In genomic region chr9:115089644-115090043, GRCm38 (mm10) we compare ENCODE assay signal across 14 mouse cellular contexts.
DNase-seq lines count a peak whose midpoint lies in the region; ATAC-seq and TF ChIP-seq lines count a peak whose summit lies in the region.
"Had no signal": no experiment of that assay in that cellular context is flagged by ENCODE, and none has a peak within 500 bp of the region (broad histone marks: within the 10 kb centered on the region; RNA-seq: fewer than 3 reads in every experiment).

No protein-coding gene starts in this region.

- H3K27ac ChIP-seq in left cerebral cortex, adult 2 months, result no peak overlapping the region
- no peak overlapping the region for H3K27ac ChIP-seq in neural tube, embryonic 11.5 days (ENCODE audit: low read depth, low read length)
- H3K27ac ChIP-seq in neural tube, embryonic 15.5 days (replicated peaks), result no peak overlapping the region
- H3K27ac ChIP-seq in stomach, postnatal 0 days (replicated peaks), result no peak overlapping the region

- TF ChIP-seq CTCF in left cerebral cortex, adult 2 months (IDR thresholded peaks at IDR 0.05), result peak; percentile 43
- TF ChIP-seq CTCF in stomach, postnatal 0 days (IDR thresholded peaks at IDR 0.05; ENCODE audit: low read depth), result peak; percentile 56

- H3K9ac ChIP-seq in neural tube, embryonic 11.5 days (ENCODE audit: low read length), result no peak overlapping the region
- H3K9ac ChIP-seq in neural tube, embryonic 15.5 days (replicated peaks), result no peak overlapping the region
- no peak overlapping the region for H3K9ac ChIP-seq in stomach, postnatal 0 days (ENCODE audit: low read length)

- no peak for TF ChIP-seq EP300 in stomach, postnatal 0 days (optimal IDR thresholded peaks at IDR 0.05)

- H3K27me3 ChIP-seq in neural tube, embryonic 11.5 days (ENCODE audit: control insufficient read depth, insufficient read depth, low read length), result no peaks in the 10 kb centered on the region
- no peaks in the 10 kb centered on the region for H3K27me3 ChIP-seq in neural tube, embryonic 15.5 days (replicated peaks)
- H3K27me3 ChIP-seq in stomach, postnatal 0 days (ENCODE audit: control insufficient read depth, insufficient read depth, low read length), result no peaks in the 10 kb centered on the region

- DNase-seq in cerebellum, postnatal 10 days, result peak; percentile 19 to 25
- DNase-seq in cerebellum, adult 9-11 months, result no peak
- no peak for DNase-seq in left cerebral cortex, adult 2 months (ENCODE audit: extremely low spot score in 1 of 2, low spot score in 2 of 2)
- DNase-seq in left cerebral cortex, postnatal 4 days, result no peak
- DNase-seq in neural tube, embryonic 11.5 days (ENCODE audit: low spot score), result peak; percentile 31
- DNase-seq in stomach, postnatal 0 days (ENCODE audit: low spot score), result no peak
- no peak for DNase-seq in adrenal gland, postnatal 10 days
- DNase-seq: cerebellum, adult 8-10 months; gastrocnemius, postnatal 36 days; kidney, postnatal 36 days; spleen, adult 18-20 months had no signal

- H3K4me1 ChIP-seq in neural tube, embryonic 11.5 days (ENCODE audit: control insufficient read depth, insufficient read depth, low read length), result no peaks in the 10 kb centered on the region
- peaks cover 10% of the 10 kb centered on the region for H3K4me1 ChIP-seq in neural tube, embryonic 15.5 days
- H3K4me1 ChIP-seq in stomach, postnatal 0 days (replicated peaks; ENCODE audit: control insufficient read depth, insufficient read depth), result no peaks in the 10 kb centered on the region

- no peaks in the 10 kb centered on the region for H3K36me3 ChIP-seq in neural tube, embryonic 11.5 days (ENCODE audit: control insufficient read depth, insufficient read depth, low read length)
- peaks cover 4% of the 10 kb centered on the region for H3K36me3 ChIP-seq in neural tube, embryonic 15.5 days
- H3K36me3 ChIP-seq in stomach, postnatal 0 days (ENCODE audit: control insufficient read depth, insufficient read depth, low read length), result no peaks in the 10 kb centered on the region

- intact Hi-C loops in left cerebral cortex, adult 2 months (cut with DNase I), result loop anchor here (5.0 kb wide), 2 partner anchors 173 to 953 kb away; no protein-coding TSS in a partner anchor
- intact Hi-C loops in left cerebral cortex, postnatal 4 days (cut with DNase I), result no loop called here

- no peaks in the 10 kb centered on the region for H3K9me3 ChIP-seq in neural tube, embryonic 11.5 days (ENCODE audit: control insufficient read depth, low read length)
- H3K9me3 ChIP-seq in neural tube, embryonic 15.5 days (replicated peaks), result 0 out of 2 replicates have a peak, but pooled peaks cover 3% of the 10 kb centered on the region
- 0 out of 2 replicates have a peak, but pooled peaks cover 4% of the 10 kb centered on the region for H3K9me3 ChIP-seq in stomach, postnatal 0 days (ENCODE audit: control insufficient read depth, low read length)

- H3K4me2 ChIP-seq in neural tube, embryonic 11.5 days (ENCODE audit: low read depth), result no peak overlapping the region
- no peak overlapping the region for H3K4me2 ChIP-seq in neural tube, embryonic 15.5 days
- no peak overlapping the region for H3K4me2 ChIP-seq in stomach, postnatal 0 days (replicated peaks; ENCODE audit: low read depth)

- no peak overlapping the region for H3K4me3 ChIP-seq in left cerebral cortex, adult 2 months
- H3K4me3 ChIP-seq in neural tube, embryonic 11.5 days (ENCODE audit: low read depth, low read length), result no peak overlapping the region
- no peak overlapping the region for H3K4me3 ChIP-seq in neural tube, embryonic 15.5 days (replicated peaks)
- H3K4me3 ChIP-seq in stomach, postnatal 0 days (ENCODE audit: low read depth, low read length), result no peak overlapping the region

- ATAC-seq in neural tube, embryonic 11.5 days (ENCODE audit: insufficient read depth, low FRiP score, low TSS enrichment), result no peak
- ATAC-seq in neural tube, embryonic 15.5 days (ENCODE audit: low FRiP score), result no peak
- no peak for ATAC-seq in stomach, postnatal 0 days (ENCODE audit: low FRiP score, low TSS enrichment)
- ATAC-seq: forebrain, embryonic 16.5 days; inflammation-experienced regulatory T-cells, adult 6 months had no signal

- WGBS in neural tube, embryonic 11.5 days, result 80% methylated on average over 5 of the region's 5 CpGs
- WGBS in neural tube, embryonic 15.5 days, result 73% methylated on average over 5 of the region's 5 CpGs
- 73% methylated on average over 5 of the region's 5 CpGs for WGBS in stomach, postnatal 0 days

Comparison
In these comparisons a context has a peak if more than half of its experiments do, and no peak if none do; other contexts are left out.
1. DNase-seq: peak in cerebellum, postnatal 10 days (2 of 2) and neural tube, embryonic 11.5 days (single experiment); none in cerebellum, adult 9-11 months (single experiment), left cerebral cortex, adult 2 months (0 of 2), left cerebral cortex, postnatal 4 days (single experiment), stomach, postnatal 0 days (single experiment) and adrenal gland, postnatal 10 days (single experiment).